Mouse (Mus musculus) embryonic fibroblast, embryonic 13.5 days (primary cell): Measurements from ENCODE around the gene Rasgrp3.

Source experiments
- CTCF ChIP-seq: IDR thresholded peaks from 2 replicates; pipeline ENCODE4 v1.5.1; 2011; ENCODE audit warnings: mild to moderate bottlenecking, control low read depth, low read length, moderate library complexity, borderline replicate concordance; ENCODE audit not compliant: insufficient read depth
- POLR2A ChIP-seq: IDR thresholded peaks from 2 replicates; pipeline ENCODE4 v1.6.1; 2011; ENCODE audit warnings: low read depth, mild to moderate bottlenecking, control low read depth, low read length, moderate library complexity

- no peak for TF ChIP-seq CTCF
- no peak for TF ChIP-seq POLR2A
These were observed 34.6 kb downstream of the Rasgrp3 start for GRCm38 (mm10) chr17:75470325-75470724.
